ENCODE assay signal across 9 mouse cellular contexts in genomic region chr11:97665431-97665830, GRCm38 (mm10). TPM values are rescaled to one million over a fixed set of nuclear protein-coding genes. Genes with fewer than 3 reads are reported as not detected.
DNase-seq lines count a peak whose midpoint lies in the region; ATAC-seq and TF ChIP-seq lines count a peak whose summit lies in the region.
"Had no signal": no experiment of that assay in that cellular context is flagged by ENCODE, and none has a peak within 500 bp of the region (broad histone marks: within the 10 kb centered on the region; RNA-seq: fewer than 3 reads in every experiment).

No protein-coding gene starts in this region.

- no peak for ATAC-seq in lung, embryonic 16.5 days (ENCODE audit: low read depth)
- no peak for ATAC-seq in intestine, embryonic 16.5 days
- no peak for ATAC-seq in midbrain, postnatal 0 days (ENCODE audit: low FRiP score)

- WGBS in lung, embryonic 16.5 days: 92% methylated on average over 13 of the region's 13 CpGs
- WGBS in intestine, embryonic 16.5 days: 88% methylated on average over 13 of the region's 13 CpGs
- WGBS in midbrain, postnatal 0 days: 80% methylated on average over 13 of the region's 13 CpGs

- no peak overlapping the region for H3K4me3 ChIP-seq in gastrocnemius, adult 2 months
- H3K4me3 ChIP-seq in lung, embryonic 16.5 days (ENCODE audit: low read length): no peak overlapping the region; the same call in 1 of the 2 replicates
- no peak overlapping the region for H3K4me3 ChIP-seq in intestine, embryonic 16.5 days (ENCODE audit: low read length)
- no peak overlapping the region for H3K4me3 ChIP-seq in midbrain, postnatal 0 days (ENCODE audit: low read depth, low read length)

- H3K4me2 ChIP-seq in lung, embryonic 16.5 days (ENCODE audit: low read depth, low read length): 0 out of 2 replicates have a peak overlapping the region, but pooled peaks have one; percentile 74
- no peak overlapping the region for H3K4me2 ChIP-seq in intestine, embryonic 16.5 days (ENCODE audit: low read depth, low read length)
- 0 out of 2 replicates have a peak overlapping the region, but pooled peaks have one; percentile 1 for H3K4me2 ChIP-seq in midbrain, postnatal 0 days (ENCODE audit: low read depth, low read length, poor library complexity, severe bottlenecking)

- peaks cover 7% of the 10 kb centered on the region for H3K27me3 ChIP-seq in lung, embryonic 16.5 days (ENCODE audit: control insufficient read depth, insufficient read depth, low read depth, low read length)
- 0 out of 2 replicates have a peak, but pooled peaks cover 4% of the 10 kb centered on the region for H3K27me3 ChIP-seq in intestine, embryonic 16.5 days (replicated peaks; ENCODE audit: control insufficient read depth, insufficient read depth, low read length)
- H3K27me3 ChIP-seq in midbrain, postnatal 0 days (ENCODE audit: insufficient read depth, low read length): peaks cover 7% of the 10 kb centered on the region; the same call in 1 of the 2 replicates

- no peak overlapping the region for H3K9ac ChIP-seq in lung, embryonic 16.5 days (ENCODE audit: low read length)
- H3K9ac ChIP-seq in intestine, embryonic 16.5 days (ENCODE audit: low read depth, low read length): peak overlapping the region; percentile 1; the same call in 1 of the 2 replicates
- H3K9ac ChIP-seq in midbrain, postnatal 0 days (replicated peaks; ENCODE audit: low read length, poor library complexity, severe bottlenecking): no peak overlapping the region

- DNase-seq in gastrocnemius, adult 2 months: no peak
- DNase-seq in gastrocnemius, postnatal 14 days: no peak
- DNase-seq in lung, adult 18-20 months: no peak
- DNase-seq in midbrain, postnatal 0 days (ENCODE audit: low spot score): no peak
- DNase-seq in frontal cortex, postnatal 25 days (ENCODE audit: low spot score in 2 of 2): no peak
- no peak for DNase-seq in layer of hippocampus, adult 9-11 months
- DNase-seq: liver had no signal

- H3K36me3 ChIP-seq in lung, embryonic 16.5 days (ENCODE audit: control insufficient read depth, insufficient read depth, low read length): peaks cover 34% of the 10 kb centered on the region
- H3K36me3 ChIP-seq in intestine, embryonic 16.5 days (ENCODE audit: control insufficient read depth, insufficient read depth, low read length): peaks cover 16% of the 10 kb centered on the region
- H3K36me3 ChIP-seq in midbrain, postnatal 0 days (ENCODE audit: insufficient read depth, low read length): peaks cover 13% of the 10 kb centered on the region

- H3K4me1 ChIP-seq in lung, embryonic 16.5 days (replicated peaks; ENCODE audit: control insufficient read depth, insufficient read depth, low read length): peaks cover 47% of the 10 kb centered on the region
- peaks cover 44% of the 10 kb centered on the region for H3K4me1 ChIP-seq in intestine, embryonic 16.5 days (ENCODE audit: control insufficient read depth, insufficient read depth, low read length)
- H3K4me1 ChIP-seq in midbrain, postnatal 0 days (ENCODE audit: insufficient read depth, low read length): peaks cover 7% of the 10 kb centered on the region; the same call in 1 of the 2 replicates

- H3K9me3 ChIP-seq in lung, embryonic 16.5 days (ENCODE audit: control insufficient read depth, low read length): no peaks in the 10 kb centered on the region
- H3K9me3 ChIP-seq in intestine, embryonic 16.5 days (ENCODE audit: control insufficient read depth, low read length): no peaks in the 10 kb centered on the region
- H3K9me3 ChIP-seq in midbrain, postnatal 0 days (ENCODE audit: low read length): no peaks in the 10 kb centered on the region

- H3K27ac ChIP-seq in gastrocnemius, adult 2 months: 0 out of 2 replicates have a peak overlapping the region, but pooled peaks have one; percentile 92
- H3K27ac ChIP-seq in lung, embryonic 16.5 days (ENCODE audit: low read length): no peak overlapping the region
- no peak overlapping the region for H3K27ac ChIP-seq in intestine, embryonic 16.5 days (ENCODE audit: low read length)
- no peak overlapping the region for H3K27ac ChIP-seq in midbrain, postnatal 0 days (ENCODE audit: low read depth, low read length)

- intact Hi-C loops in gastrocnemius, adult 2 months (cut with DNase I): loop anchor here (2.0 kb wide), 1 partner anchor 19 kb away; the partner anchor contains the start of gene Cisd3
- intact Hi-C loops in gastrocnemius, postnatal 14 days (cut with DNase I; ENCODE audit: low total_unique reads): no loop called here

- no peak for TF ChIP-seq CTCF in gastrocnemius, adult 2 months (IDR thresholded peaks at IDR 0.05)
- TF ChIP-seq CTCF in midbrain, postnatal 0 days (IDR thresholded peaks at IDR 0.05): no peak

RNA-seq across cellular contexts. Expression of gene Mllt6, which starts 2.2 kb away (rescaled TPM):
- 10 to 100 TPM; 41.9 to 54.7 TPM for total RNA-seq in gastrocnemius, adult 2 months (2021)
- total RNA-seq in gastrocnemius, postnatal 14 days (2021): 10 to 100 TPM; 26.2 to 27.4 TPM
- polyA plus RNA-seq in lung, embryonic 16.5 days (2015; fragmentation: Nextera tagmentation; extraction: Ambion mirVana): 3.4 and 4.0 TPM in 2 replicates
- polyA plus RNA-seq in intestine, embryonic 16.5 days (2015; fragmentation: Nextera tagmentation; extraction: Ambion mirVana): 2.2 and 2.6 TPM in 2 replicates
- 43.9 and 52.8 TPM in 2 replicates for total RNA-seq in midbrain, postnatal 0 days (2014; rRNA removed)
- 1.5 and 1.7 TPM in 2 replicates for polyA plus RNA-seq in midbrain, postnatal 0 days (2015; fragmentation: Nextera tagmentation; extraction: Ambion mirVana)

RNA-seq across cellular contexts. Expression of gene Cisd3, which starts 20.2 kb away (rescaled TPM):
- total RNA-seq in gastrocnemius, adult 2 months (2021): 100 to 1,000 TPM in 1 of 2 experiments, 10 to 100 TPM in 1; 96.2 to 111 TPM
- total RNA-seq in gastrocnemius, postnatal 14 days (2021): 100 to 1,000 TPM; 105 to 116 TPM
- 57.5 and 66.6 TPM in 2 replicates for polyA plus RNA-seq in lung, embryonic 16.5 days (2015; fragmentation: Nextera tagmentation; extraction: Ambion mirVana)
- 120 and 135 TPM in 2 replicates for polyA plus RNA-seq in intestine, embryonic 16.5 days (2015; fragmentation: Nextera tagmentation; extraction: Ambion mirVana)
- 13.3 and 27.0 TPM in 2 replicates for total RNA-seq in midbrain, postnatal 0 days (2014; rRNA removed)
- polyA plus RNA-seq in midbrain, postnatal 0 days (2015; fragmentation: Nextera tagmentation; extraction: Ambion mirVana): 41.5 and 45.1 TPM in 2 replicates

RNA-seq across cellular contexts. Expression of gene Pcgf2, which starts 34.9 kb away (rescaled TPM):
- total RNA-seq in gastrocnemius, adult 2 months (2021): 1 to 10 TPM; 1.7 to 2.9 TPM
- total RNA-seq in gastrocnemius, postnatal 14 days (2021): 1 to 10 TPM; 6.5 to 7.7 TPM
- 16.2 and 16.5 TPM in 2 replicates for polyA plus RNA-seq in lung, embryonic 16.5 days (2015; fragmentation: Nextera tagmentation; extraction: Ambion mirVana)
- polyA plus RNA-seq in intestine, embryonic 16.5 days (2015; fragmentation: Nextera tagmentation; extraction: Ambion mirVana): 11.9 and 12.1 TPM in 2 replicates
- total RNA-seq in midbrain, postnatal 0 days (2014; rRNA removed): 16.0 and 19.6 TPM in 2 replicates
- polyA plus RNA-seq in midbrain, postnatal 0 days (2015; fragmentation: Nextera tagmentation; extraction: Ambion mirVana): 14.2 and 16.7 TPM in 2 replicates

RNA-seq across cellular contexts. Expression of gene Epop, which starts 35.9 kb away (rescaled TPM):
- total RNA-seq in gastrocnemius, adult 2 months (2021): 1 to 10 TPM in 1 of 2 experiments, under 1 TPM in 1; 0.98 to 1.5 TPM
- 1 to 10 TPM in 1 of 2 experiments, under 1 TPM in 1; 0.60 to 1.3 TPM for total RNA-seq in gastrocnemius, postnatal 14 days (2021)
- 1.1 and 2.1 TPM in 2 replicates for polyA plus RNA-seq in lung, embryonic 16.5 days (2015; fragmentation: Nextera tagmentation; extraction: Ambion mirVana)
- polyA plus RNA-seq in intestine, embryonic 16.5 days (2015; fragmentation: Nextera tagmentation; extraction: Ambion mirVana): 1.1 and 1.3 TPM in 2 replicates
- 5.0 and 8.4 TPM in 2 replicates for total RNA-seq in midbrain, postnatal 0 days (2014; rRNA removed)
- polyA plus RNA-seq in midbrain, postnatal 0 days (2015; fragmentation: Nextera tagmentation; extraction: Ambion mirVana): 1.5 and 1.6 TPM in 2 replicates

RNA-seq across cellular contexts. Expression of gene Psmb3, which starts 37.8 kb away (rescaled TPM):
- total RNA-seq in gastrocnemius, adult 2 months (2021): 100 to 1,000 TPM; 141 to 159 TPM
- total RNA-seq in gastrocnemius, postnatal 14 days (2021): 100 to 1,000 TPM; 146 to 154 TPM
- polyA plus RNA-seq in lung, embryonic 16.5 days (2015; fragmentation: Nextera tagmentation; extraction: Ambion mirVana): 430 and 457 TPM in 2 replicates
- 419 and 429 TPM in 2 replicates for polyA plus RNA-seq in intestine, embryonic 16.5 days (2015; fragmentation: Nextera tagmentation; extraction: Ambion mirVana)
- total RNA-seq in midbrain, postnatal 0 days (2014; rRNA removed): 386 and 449 TPM in 2 replicates
- 473 and 491 TPM in 2 replicates for polyA plus RNA-seq in midbrain, postnatal 0 days (2015; fragmentation: Nextera tagmentation; extraction: Ambion mirVana)
